Mouse (Mus musculus) cerebellum, postnatal 36 days (tissue): Measurements from ENCODE around the gene Actl9.

ENCODE experiments used
- DNase-seq, 2 experiments: peaks; one replicate each; pipeline ENCODE4 v3.0.0; 2021 to 2022; ENCODE audit warnings: mixed read lengths in 2 of 2

Actl9 gene

GRCm38 (mm10) chr17:33432019-33432946 is at the start of gene Actl9:
TSS of gene Actl9 (plus strand) at chr17:33432896.
- no peak for DNase-seq

- DNase-seq: no peak
Measured at GRCm38 (mm10) chr17:33385705-33386104, 47.0 kb upstream of the Actl9 start.

GRCm38 (mm10) chr17:33392271-33392670 is 40.4 kb upstream of the Actl9 start:
- no peak for DNase-seq

- peak; percentile 86 to 93 for DNase-seq
Measured at GRCm38 (mm10) chr17:33394182-33395034, 38.3 kb upstream of the Actl9 start, which contains the start of gene Zfp101. TSS of gene Zfp101 (minus strand) at chr17:33394641.

- DNase-seq: peak; percentile 87 to 92
Measured at GRCm38 (mm10) chr17:33439148-33439547, 6.5 kb downstream of the Actl9 start.

GRCm38 (mm10) chr17:33439922-33440321 is 7.2 kb downstream of the Actl9 start:
- no peak for DNase-seq

GRCm38 (mm10) chr17:33441159-33441558 is 8.5 kb downstream of the Actl9 start:
- no peak for DNase-seq

GRCm38 (mm10) chr17:33456631-33457030 is 23.9 kb downstream of the Actl9 start:
- DNase-seq: no peak

- DNase-seq: no peak
Measured at GRCm38 (mm10) chr17:33471206-33471605, 38.5 kb downstream of the Actl9 start.
